Mouse (Mus musculus): ENCODE measurements at regions not wholly inside any gene's neighbourhood (a gene's known extent, or its start where the extent isn't known, plus 50 kb on each side); places are given as distances from the start of the nearest gene placed in this dataset.

DNA sequence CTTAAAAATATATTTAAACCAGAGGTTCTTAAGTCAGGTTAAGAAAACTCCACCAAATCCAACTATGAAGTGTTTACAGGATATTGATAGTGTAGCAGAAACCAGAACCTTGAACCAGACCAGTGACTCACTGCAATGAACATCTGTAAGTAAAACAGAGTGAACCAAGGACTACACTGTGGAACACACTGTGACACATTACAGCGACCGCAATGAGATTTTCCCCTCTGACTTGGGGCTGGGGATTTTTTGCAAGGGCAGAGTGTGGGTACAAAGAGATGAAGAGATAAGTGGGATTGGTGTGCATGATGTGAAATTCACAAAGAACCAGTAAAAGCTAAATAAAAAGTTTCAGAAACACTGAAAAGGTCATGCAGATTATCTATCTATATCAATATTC is 73.0 kb upstream of the Nrn1 start:
- Histone ChIP-seq H3K4me3 (no peak overlapping the region), H3K27ac (no peak overlapping the region)
- DNase-seq (ENCODE audit: extremely low spot score in 1 of 2, low spot score in 2 of 2), result no peak
- TF ChIP-seq CTCF (IDR thresholded peaks at IDR 0.05), result no peak
- intact Hi-C loops (cut with DNase I), result no loop called here

DNA sequence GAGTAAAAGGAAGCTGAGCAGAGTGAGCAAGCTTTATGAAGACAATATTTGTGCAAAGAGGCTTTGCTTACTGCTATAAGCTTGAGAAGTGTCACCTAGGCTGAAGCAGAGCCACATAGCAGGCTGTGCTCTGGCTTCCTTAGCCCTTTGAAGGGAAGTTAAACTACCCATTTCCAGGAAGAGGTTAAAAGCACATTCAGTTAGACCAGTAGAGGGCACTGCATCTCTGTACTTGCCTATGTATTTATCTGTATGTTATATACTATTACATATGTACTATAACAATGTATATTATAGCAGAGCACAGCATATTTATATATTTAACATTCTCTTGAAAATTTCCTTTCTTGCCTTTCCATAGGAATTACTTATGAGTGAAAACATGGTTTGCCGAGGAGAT is 54.4 kb upstream of the Nrn1 start:
- H3K27ac ChIP-seq, result no peak overlapping the region
- DNase-seq (ENCODE audit: extremely low spot score in 1 of 2, low spot score in 2 of 2), result peak in 1 of 2 experiments; percentile 20
- intact Hi-C loops (cut with DNase I), result no loop called here
- H3K4me3 ChIP-seq, result no peak overlapping the region
- TF ChIP-seq CTCF (IDR thresholded peaks at IDR 0.05), result peak; percentile 76
